Mouse (Mus musculus) testis, adult 2 months (tissue): ENCODE measurements around the gene Leprot.

Experiments used
- CTCF ChIP-seq: fragments of 200-500 bp; IDR thresholded peaks from 2 replicates; pipeline ENCODE4 v1.5.1; 2012; ENCODE audit warnings: low read depth, mild to moderate bottlenecking, inconsistent platforms, low read length, moderate library complexity; ENCODE audit not compliant: control insufficient read depth, insufficient read depth, insufficient replicate concordance
- POLR2A ChIP-seq: fragments of 200-500 bp; IDR thresholded peaks from 2 replicates; pipeline ENCODE4 v1.6.1; 2012; ENCODE audit warnings: low read depth, mild to moderate bottlenecking, inconsistent platforms, low read length, moderate library complexity; ENCODE audit not compliant: control insufficient read depth

- TF ChIP-seq CTCF (no peak), POLR2A (no peak)
These were observed 29.8 kb upstream of the Leprot start for GRCm38 (mm10) chr4:101617742-101618141.
